Comparison of ENCODE assay signal across 8 mouse cellular contexts in the genomic region with DNA sequence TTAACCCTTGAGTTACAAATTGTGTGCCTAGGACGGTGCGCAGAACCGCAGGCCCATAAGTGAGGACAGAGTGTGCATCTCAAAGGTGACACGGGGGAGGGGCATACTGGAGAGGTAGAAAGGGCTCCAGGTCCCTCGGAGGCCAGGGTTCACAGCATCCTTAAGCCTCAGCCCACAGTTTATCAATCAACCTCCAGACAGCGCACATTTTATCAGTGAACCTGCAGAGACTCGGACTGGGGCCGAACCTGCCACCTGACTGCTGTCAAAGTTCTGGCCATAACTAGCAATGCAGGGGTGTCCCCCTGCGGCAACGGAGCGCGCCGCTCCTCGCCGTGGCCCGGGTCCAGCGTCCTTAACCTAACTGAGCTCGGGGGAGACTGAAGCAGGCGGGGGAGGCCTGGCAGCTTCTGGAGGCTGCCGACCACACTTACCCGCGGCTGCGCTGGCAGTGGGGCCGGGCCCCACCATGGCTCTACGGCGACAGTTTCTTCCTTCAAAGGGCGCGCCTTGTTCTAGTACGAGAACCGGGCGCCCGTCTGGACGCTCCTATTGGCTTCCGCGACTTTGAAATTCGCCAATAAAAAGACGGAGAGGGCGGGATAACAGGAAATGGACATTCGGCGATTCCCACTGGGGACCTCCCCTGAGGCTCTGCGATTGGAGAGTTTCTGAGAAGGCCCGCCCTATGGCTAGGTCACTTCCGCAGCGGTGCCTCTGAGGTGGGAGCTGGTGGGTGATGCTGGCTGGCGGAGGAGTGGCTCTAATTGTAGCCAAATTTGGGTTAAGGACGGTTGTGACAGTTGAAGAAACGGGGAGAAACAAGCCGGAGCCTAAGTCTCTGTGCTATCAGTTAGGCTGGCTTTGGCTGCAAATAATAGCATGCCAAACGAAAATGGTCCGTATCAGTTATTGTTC. TPM values are rescaled to one million over a fixed set of nuclear protein-coding genes. Genes with fewer than 3 reads are reported as not detected.
DNase-seq lines count a peak whose midpoint lies in the region; ATAC-seq lines count a peak whose summit lies in the region.

A gene (minus strand): TSS at position 542 of the 918 bp plus-strand sequence.

- peak within 1 kb of the TSS; percentile 93 for H3K4me2 ChIP-seq in hindbrain, embryonic 15.5 days

- no peaks in the 10 kb centered on the region for H3K36me3 ChIP-seq in hindbrain, embryonic 15.5 days

- peaks cover 9% of the 10 kb centered on the region for H3K4me1 ChIP-seq in hindbrain, embryonic 15.5 days (replicated peaks)

- no peaks in the 10 kb centered on the region for H3K9me3 ChIP-seq in hindbrain, embryonic 15.5 days

- under 1% methylated on average over 50 of the region's 50 CpGs for WGBS in hindbrain, embryonic 15.5 days

- peak within 1 kb of the TSS; percentile 95 for H3K27ac ChIP-seq in hindbrain, embryonic 15.5 days (replicated peaks)

- H3K9ac ChIP-seq in hindbrain, embryonic 15.5 days, result peak within 1 kb of the TSS; percentile 79

- H3K4me3 ChIP-seq in hindbrain, embryonic 15.5 days, result peak within 1 kb of the TSS; percentile 80

- peak; percentile 100 for ATAC-seq in hindbrain, embryonic 15.5 days (ENCODE audit: low FRiP score, low read depth)

- no peaks in the 10 kb centered on the region for H3K27me3 ChIP-seq in hindbrain, embryonic 15.5 days

- peak; percentile 98 for DNase-seq in T-cell, adult 2 months (ENCODE audit: low spot score)
- DNase-seq in cerebellum, postnatal 36 days, result peak; percentile 97
- peak; percentile 97 to 98 for DNase-seq in frontal cortex, postnatal 36 days (ENCODE audit: low spot score in 2 of 2)
- DNase-seq in left cerebral cortex, adult 11 months (ENCODE audit: low spot score), result peak; percentile 95
- peak; percentile 98 for DNase-seq in lung, postnatal 4 days
- peak; percentile 95 for DNase-seq in retina, postnatal 7 days (ENCODE audit: low read depth, low spot score)
- peak; percentile 86 for DNase-seq in urinary bladder, adult 2 months (ENCODE audit: low spot score)

RNA-seq across cellular contexts. Expression of the gene that starts here (rescaled TPM):
- 10.6 and 11.3 TPM in 2 replicates for polyA plus RNA-seq in hindbrain, embryonic 15.5 days (2015; fragmentation: Nextera tagmentation; extraction: Ambion mirVana)
- polyA plus RNA-seq in urinary bladder, adult 2 months (2012; rRNA removed), result 0.52 and 1.4 TPM in 2 replicates

Comparison
In these comparisons a context has a peak if more than half of its experiments do, and no peak if none do; other contexts are left out.
1. Peak in every context shown above with its lines: DNase-seq, ATAC-seq, H3K4me3 ChIP-seq and H3K27ac ChIP-seq.